Mouse (Mus musculus) MEL (cell line): ENCODE data around the gene Mical3. TPM values are rescaled to one million over a fixed set of nuclear protein-coding genes. Genes with fewer than 3 reads are reported as not detected.

Experiments
- DNase-seq: peaks from one replicate; pipeline ENCODE4 v3.0.0; 2011; ENCODE audit warnings: low read depth, low spot score
- H3K27ac ChIP-seq: 2 replicates; pipeline ENCODE4 v1.5.1; 2012; ENCODE audit warnings: low read depth, mild to moderate bottlenecking, control low read depth, low read length, moderate library complexity; ENCODE audit not compliant: control insufficient read depth
- H3K27me3 ChIP-seq, 2 experiments: fragments of 150-350 bp in 1 of 2; sonication (generic) in 1 of 2; 2 replicates each; pipeline ENCODE4 v1.6.1; 2012; ENCODE audit warnings: low read length in 2 of 2, mild to moderate bottlenecking in 2 of 2, improper control_type of control experiment in 1 of 2, moderate library complexity in 1 of 2; ENCODE audit not compliant: insufficient read depth in 2 of 2, control insufficient read depth in 1 of 2
- H3K36me3 ChIP-seq, 2 experiments: 2 replicates each; pipeline ENCODE4 v1.6.1; 2012 to 2014; ENCODE audit warnings: low read length in 2 of 2, improper control_type of control experiment in 1 of 2, inconsistent platforms in 1 of 2, mild to moderate bottlenecking in 1 of 2; ENCODE audit not compliant: insufficient read depth in 2 of 2, control insufficient read depth in 1 of 2
- H3K4me1 ChIP-seq, 2 experiments: fragments of 150-350 bp in 1 of 2; sonication (generic) in 1 of 2; 2 replicates each; pipeline ENCODE4 v1.6.1; 2012; ENCODE audit warnings: low read length in 2 of 2, improper control_type of control experiment in 1 of 2, mild to moderate bottlenecking in 1 of 2; ENCODE audit not compliant: insufficient read depth in 2 of 2, control insufficient read depth in 1 of 2
- H3K4me3 ChIP-seq, 2 experiments: fragments of 150-350 bp in 1 of 2; sonication (generic) in 1 of 2; 2 replicates each; pipeline ENCODE4 v1.5.1; 2012; ENCODE audit warnings: low read depth in 2 of 2, low read length in 2 of 2, mild to moderate bottlenecking in 2 of 2, moderate library complexity in 2 of 2, control low read depth in 1 of 2, improper control_type of control experiment in 1 of 2; ENCODE audit not compliant: control insufficient read depth in 1 of 2, insufficient read depth in 1 of 2
- H3K79me2 ChIP-seq: 2 replicates; pipeline ENCODE4 v1.6.1; 2012; ENCODE audit warnings: mild to moderate bottlenecking, low read length, moderate library complexity; ENCODE audit not compliant: control insufficient read depth, poor library complexity, insufficient read depth
- H3K9ac ChIP-seq: 2 replicates; pipeline ENCODE4 v1.6.1; 2012; ENCODE audit warnings: low read depth, mild to moderate bottlenecking, control low read depth, low read length, moderate library complexity; ENCODE audit not compliant: control insufficient read depth, poor library complexity, severe bottlenecking
- H3K9me3 ChIP-seq: fragments of 150-350 bp; sonication (generic); replicated peaks from 2 replicates; pipeline ENCODE4 v1.6.1; 2012; ENCODE audit warnings: mild to moderate bottlenecking, low read length, improper control_type of control experiment, moderate library complexity; ENCODE audit not compliant: insufficient read depth
- CTCF ChIP-seq, 3 experiments: IDR thresholded peaks in 2 of 3; conservative IDR thresholded peaks in 1 of 3; 2 replicates each; pipeline ENCODE4 v1.5.1; 2011 to 2012; ENCODE audit warnings: low read length in 3 of 3, low read depth in 2 of 3, mild to moderate bottlenecking in 2 of 3, improper control_type of control experiment in 1 of 3, inconsistent platforms in 1 of 3, mixed read lengths in 1 of 3, moderate library complexity in 1 of 3; ENCODE audit not compliant: control insufficient read depth in 1 of 3, insufficient read depth in 1 of 3, poor library complexity in 1 of 3, severe bottlenecking in 1 of 3
- ELF1 ChIP-seq: IDR thresholded peaks from 2 replicates; pipeline ENCODE4 v1.6.1; 2014; ENCODE audit warnings: low read depth, mild to moderate bottlenecking, inconsistent platforms, low read length, improper control_type of control experiment, moderate library complexity
- GATA1 ChIP-seq: IDR thresholded peaks from 2 replicates; pipeline ENCODE4 v1.6.1; 2011; ENCODE audit warnings: low read depth, low read length, improper control_type of control experiment
- MAX ChIP-seq: IDR thresholded peaks from 2 replicates; pipeline ENCODE4 v1.6.1; 2011; ENCODE audit warnings: low read length, improper control_type of control experiment
- MAZ ChIP-seq: IDR thresholded peaks from 2 replicates; pipeline ENCODE4 v1.6.1; 2012; ENCODE audit warnings: low read depth, mild to moderate bottlenecking, inconsistent platforms, low read length, improper control_type of control experiment
- MEF2A ChIP-seq: IDR thresholded peaks from 2 replicates; pipeline ENCODE4 v1.6.1; 2014; ENCODE audit warnings: low read depth, mild to moderate bottlenecking, inconsistent platforms, low read length, improper control_type of control experiment; ENCODE audit not compliant: poor library complexity, insufficient replicate concordance, severe bottlenecking; ENCODE audit errors: extremely low read depth
- MXI1 ChIP-seq: IDR thresholded peaks from 2 replicates; pipeline ENCODE4 v1.6.1; 2011; ENCODE audit warnings: mild to moderate bottlenecking, low read depth, low read length, improper control_type of control experiment
- MYB ChIP-seq: IDR thresholded peaks from 2 replicates; pipeline ENCODE4 v1.6.1; 2011; ENCODE audit warnings: mild to moderate bottlenecking, low read depth, low read length, improper control_type of control experiment
- MYC ChIP-seq: IDR thresholded peaks from 2 replicates; pipeline ENCODE4 v1.6.1; 2011; ENCODE audit warnings: low read depth, mild to moderate bottlenecking, low read length, improper control_type of control experiment, moderate library complexity
- POLR2AphosphoS5 ChIP-seq: IDR thresholded peaks from 2 replicates; pipeline ENCODE4 v1.6.1; 2012; ENCODE audit warnings: low read depth, borderline replicate concordance, mild to moderate bottlenecking, inconsistent platforms, low read length, moderate library complexity, mixed read lengths
- RAD21 ChIP-seq: IDR thresholded peaks from 2 replicates; pipeline ENCODE4 v1.6.1; 2011; ENCODE audit warnings: mild to moderate bottlenecking, low read depth, low read length, improper control_type of control experiment
- RCOR1 ChIP-seq: IDR thresholded peaks from 2 replicates; pipeline ENCODE4 v1.6.1; 2012; ENCODE audit warnings: low read depth, mild to moderate bottlenecking, inconsistent platforms, low read length, improper control_type of control experiment
- SIN3A ChIP-seq: IDR thresholded peaks from 2 replicates; pipeline ENCODE4 v1.6.1; 2012; ENCODE audit warnings: low read length, improper control_type of control experiment, inconsistent platforms
- SMC3 ChIP-seq: IDR thresholded peaks from 2 replicates; pipeline ENCODE4 v1.6.1; 2011; ENCODE audit warnings: low read depth, low read length, improper control_type of control experiment
- TAL1 ChIP-seq: IDR thresholded peaks from 2 replicates; pipeline ENCODE4 v1.6.1; 2012; ENCODE audit warnings: mild to moderate bottlenecking, inconsistent platforms, low read length, moderate library complexity, mixed read lengths
- ZC3H11A ChIP-seq: IDR thresholded peaks from 2 replicates; pipeline ENCODE4 v1.6.1; 2012; ENCODE audit warnings: low read depth, mild to moderate bottlenecking, inconsistent platforms, low read length, improper control_type of control experiment
- polyA plus RNA-seq, 2 experiments: library from polyadenylated mRNA; stranded (reverse) in 1 of 2; unstranded in 1 of 2; fragments of >175 nt in 1 of 2; fragments of >200 nt in 1 of 2; gene quantifications; 2 replicates each; pipeline versions ENCODE4 v1.2.1 to v1.2.4; 2012; ENCODE audit warnings: low replicate concordance in 2 of 2, low read depth in 1 of 2; ENCODE audit not compliant: insufficient read length in 2 of 2, insufficient read depth in 1 of 2, missing spikeins in 1 of 2
- total RNA-seq: library from RNA; depleted of rRNA; stranded (reverse); fragments of 300-350 nt; gene quantifications from 2 replicates; pipeline ENCODE4 v1.2.3, GENCODE M21; 2012

Mical3 gene
- total and polyA plus RNA-seq, 3 experiments = 19.8 to 125 (median 31.4) TPM

DNA sequence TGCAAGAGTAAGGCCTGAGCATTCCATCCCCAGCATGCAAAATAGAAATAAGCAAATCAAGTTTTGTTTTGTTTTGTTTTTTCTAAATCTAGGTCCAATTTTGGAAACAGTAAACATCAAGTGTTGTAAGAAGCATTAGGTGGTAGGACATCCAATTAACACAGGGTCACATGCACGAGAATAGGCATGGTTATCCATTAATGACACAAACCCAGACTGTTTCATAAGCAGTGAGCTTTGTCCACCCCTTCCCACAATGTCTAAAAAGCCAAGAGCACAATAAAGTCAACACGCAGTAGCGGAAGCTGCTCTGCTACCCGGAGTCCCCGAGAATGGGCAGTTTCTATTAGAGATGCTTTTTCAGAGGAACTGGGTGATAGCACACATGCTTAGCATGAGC, 225.7 kb downstream of the Mical3 start:
- no peak for DNase-seq
- no peak for TF ChIP-seq ZC3H11A
- TF ChIP-seq ELF1 = no peak
- no peak for TF ChIP-seq SMC3
- no peak for TF ChIP-seq MYB
- no peak for TF ChIP-seq RCOR1
- no peak for TF ChIP-seq SIN3A
- Histone ChIP-seq H3K9me3 (no peaks in the 10 kb centered on the region), H3K36me3 (peaks cover 2 to 25% of the 10 kb centered on the region in 2 experiments), H3K27ac (no peak overlapping the region), H3K79me2 (peaks cover 4% of the 10 kb centered on the region; the same call in 1 of the 2 replicates), H3K9ac (no peak overlapping the region), H3K4me3 (no peak overlapping the region), H3K4me1 (peaks cover 10 to 29% of the 10 kb centered on the region in 2 experiments), H3K27me3 (no peaks in the 10 kb centered on the region)

DNA sequence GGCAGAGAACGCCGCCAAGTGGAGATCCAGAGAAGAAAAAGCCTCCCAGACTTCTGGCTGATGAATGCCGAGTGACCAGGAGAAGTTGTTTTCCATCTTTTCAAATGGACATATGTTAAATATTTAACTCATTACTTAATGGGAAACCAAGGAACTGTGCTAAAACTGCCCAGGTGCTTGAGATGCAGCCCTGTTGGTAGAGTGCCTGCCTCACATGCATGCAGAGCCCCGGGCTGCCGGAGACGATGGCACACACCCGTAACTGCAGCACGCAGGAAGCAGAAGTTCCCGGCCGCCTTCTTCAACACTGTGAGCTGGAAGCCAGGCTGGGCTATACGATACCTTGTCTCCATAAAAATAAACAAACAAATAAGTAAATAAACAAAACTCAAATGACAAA, 226.8 kb downstream of the Mical3 start:
- peaks cover 4% of the 10 kb centered on the region; the same call in 1 of the 2 replicates for H3K79me2 ChIP-seq
- H3K27ac ChIP-seq = no peak overlapping the region
- H3K4me1 ChIP-seq = peaks cover 5 to 23% of the 10 kb centered on the region in 2 experiments
- H3K9ac ChIP-seq = no peak overlapping the region
- no peak overlapping the region for H3K4me3 ChIP-seq
- peaks cover 2 to 17% of the 10 kb centered on the region in 2 experiments for H3K36me3 ChIP-seq
- no peak for DNase-seq
- H3K9me3 ChIP-seq = no peaks in the 10 kb centered on the region
- TF ChIP-seq CTCF (IDR thresholded peaks at IDR 0.05 in 2 of 3, conservative IDR thresholded peaks at IDR 0.05 in 1 of 3; ENCODE audit: control insufficient read depth in 1 of 3, insufficient read depth in 1 of 3, low read depth in 2 of 3, low read length in 3 of 3, poor library complexity in 1 of 3, severe bottlenecking in 1 of 3) (peak in 1 of 3 experiments; percentile 3; a peak in 1 of 6 replicates), MAZ (no peak)
- H3K27me3 ChIP-seq = no peaks in the 10 kb centered on the region

DNA sequence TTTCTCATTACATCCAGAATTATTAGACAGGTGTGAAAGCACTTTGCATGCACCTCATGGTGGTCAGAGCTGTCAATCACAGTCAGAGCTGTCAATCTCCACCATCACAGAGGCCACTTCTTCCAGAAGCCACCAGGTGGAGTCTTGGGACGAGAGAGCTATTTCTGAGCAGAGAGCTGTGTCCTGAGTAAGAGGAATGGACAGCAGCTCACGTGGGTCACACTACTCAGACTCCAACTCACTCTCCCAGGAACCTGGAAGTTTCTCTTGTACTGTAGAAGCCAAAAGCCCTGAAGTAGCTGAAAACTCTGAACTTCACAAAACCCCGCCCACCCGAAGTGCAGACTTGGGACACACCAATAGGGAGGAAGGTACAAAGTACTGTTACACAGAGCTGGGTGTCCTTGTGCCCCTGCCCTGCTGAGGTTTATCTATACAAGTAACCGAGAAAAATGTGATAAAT, 227.3 kb downstream of the Mical3 start:
- Histone ChIP-seq H3K9ac (no peak overlapping the region), H3K9me3 (no peaks in the 10 kb centered on the region), H3K4me1 (peaks cover 5 to 22% of the 10 kb centered on the region in 2 experiments), H3K79me2 (peaks cover 4% of the 10 kb centered on the region; the same call in 1 of the 2 replicates), H3K27me3 (no peaks in the 10 kb centered on the region), H3K4me3 (no peak overlapping the region), H3K27ac (no peak overlapping the region), H3K36me3 (peaks cover 2 to 17% of the 10 kb centered on the region in 2 experiments)
- DNase-seq = peak; percentile 56
- TF ChIP-seq GATA1 = no peak
- no peak for TF ChIP-seq TAL1
- TF ChIP-seq MYC = no peak
- peak; percentile 84 for TF ChIP-seq SMC3
- TF ChIP-seq MEF2A = no peak
- no peak for TF ChIP-seq MXI1
- peak; percentile 64 to 73 (median 67) for TF ChIP-seq CTCF (IDR thresholded peaks at IDR 0.05 in 2 of 3, conservative IDR thresholded peaks at IDR 0.05 in 1 of 3; ENCODE audit: control insufficient read depth in 1 of 3, insufficient read depth in 1 of 3, low read depth in 2 of 3, low read length in 3 of 3, poor library complexity in 1 of 3, severe bottlenecking in 1 of 3)
- no peak for TF ChIP-seq MYB
- TF ChIP-seq RAD21 = peak; percentile 54
- no peak for TF ChIP-seq POLR2AphosphoS5
- TF ChIP-seq ZC3H11A = peak; percentile 56
- TF ChIP-seq MAX = no peak
